Mouse (Mus musculus) kidney, postnatal 36 days (tissue): ENCODE data around the gene Bmp7.
A peak's percentile ranks its signal among the peaks of the same experiment; 100 is the strongest.

Experiments
- DNase-seq, 2 experiments: peaks; one replicate each; pipeline ENCODE4 v3.0.0; 2021 to 2022; ENCODE audit warnings: mixed read lengths in 2 of 2

Gene Bmp7

GRCm38 (mm10) chr2:172846311-172846575 is 93.9 kb downstream of the Bmp7 start:
- no peak for DNase-seq

GRCm38 (mm10) chr2:172845536-172846310 is 94.4 kb downstream of the Bmp7 start:
- DNase-seq, result peak; percentile 24 to 39

GRCm38 (mm10) chr2:172843903-172844302 is 96.2 kb downstream of the Bmp7 start:
- no peak for DNase-seq

DNA sequence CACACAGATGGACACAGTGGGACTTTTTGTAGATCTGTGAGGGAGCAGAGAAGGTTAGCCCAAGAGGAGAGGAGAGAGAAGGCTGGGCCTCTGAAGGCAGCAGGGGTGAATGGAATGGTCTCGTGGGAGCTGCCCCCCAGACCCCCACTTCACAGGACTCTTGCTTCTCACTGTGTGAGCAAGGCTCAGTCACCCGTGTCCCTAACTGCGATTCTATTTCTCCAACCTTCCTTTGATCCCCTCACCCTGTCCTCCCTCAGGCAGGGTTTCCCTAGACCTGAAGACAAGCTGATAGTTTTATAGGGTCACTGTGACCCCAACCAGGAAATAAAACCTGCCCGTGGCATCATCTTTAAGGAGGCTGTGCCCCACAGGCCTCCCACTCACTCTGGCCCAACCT is 97.8 kb downstream of the Bmp7 start:
- DNase-seq, result no peak

DNA sequence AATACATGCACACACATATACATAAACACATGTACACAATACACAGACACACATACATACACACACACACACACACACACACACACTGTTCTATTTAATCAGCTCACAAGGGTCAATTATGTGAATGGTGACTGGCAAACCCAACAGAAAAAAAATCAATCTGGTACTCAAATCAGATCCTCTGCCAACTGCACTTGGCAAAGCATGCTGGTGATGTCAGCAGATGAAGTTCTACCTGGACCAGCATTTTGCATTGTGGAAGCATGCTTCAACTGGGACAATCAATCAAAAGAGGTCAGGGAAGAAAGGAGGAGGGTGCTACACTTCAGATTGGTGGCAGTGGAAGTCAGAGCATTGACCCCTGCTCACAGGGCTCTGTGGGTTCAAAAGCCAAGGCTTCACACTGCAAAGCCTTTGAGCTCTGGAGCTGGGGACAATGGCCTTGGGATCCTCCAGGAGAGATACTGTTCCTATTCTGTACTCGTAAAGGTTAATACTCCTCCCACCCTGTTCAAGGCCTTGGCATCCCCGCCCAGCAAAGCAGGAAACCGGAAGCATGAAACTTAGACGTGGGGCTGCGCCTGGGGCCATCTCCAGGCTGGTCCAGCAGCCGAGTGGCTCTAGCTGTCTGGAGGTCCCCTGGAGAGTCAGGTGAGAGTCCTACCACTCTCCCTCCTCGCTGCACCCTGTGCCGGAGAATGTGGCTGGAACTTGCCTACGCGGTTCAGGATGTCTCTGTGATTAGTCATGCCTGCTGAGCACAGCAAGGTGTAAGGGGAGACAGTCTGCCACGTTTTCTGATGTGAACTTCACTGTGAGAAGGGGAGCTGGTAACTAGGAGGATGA is 99.0 kb downstream of the Bmp7 start:
- peak in 1 of 2 experiments; percentile 31 for DNase-seq

- peak; percentile 34 for DNase-seq
Measured at GRCm38 (mm10) chr2:172839317-172839980, 100.7 kb downstream of the Bmp7 start.

GRCm38 (mm10) chr2:172836516-172836915 is 103.6 kb downstream of the Bmp7 start:
- no peak for DNase-seq

GRCm38 (mm10) chr2:172833196-172833595 is 106.9 kb downstream of the Bmp7 start:
- DNase-seq, result peak; percentile 87 to 91

GRCm38 (mm10) chr2:172831762-172832161 is 108.4 kb downstream of the Bmp7 start:
- DNase-seq, result peak; percentile 75 to 92

DNA sequence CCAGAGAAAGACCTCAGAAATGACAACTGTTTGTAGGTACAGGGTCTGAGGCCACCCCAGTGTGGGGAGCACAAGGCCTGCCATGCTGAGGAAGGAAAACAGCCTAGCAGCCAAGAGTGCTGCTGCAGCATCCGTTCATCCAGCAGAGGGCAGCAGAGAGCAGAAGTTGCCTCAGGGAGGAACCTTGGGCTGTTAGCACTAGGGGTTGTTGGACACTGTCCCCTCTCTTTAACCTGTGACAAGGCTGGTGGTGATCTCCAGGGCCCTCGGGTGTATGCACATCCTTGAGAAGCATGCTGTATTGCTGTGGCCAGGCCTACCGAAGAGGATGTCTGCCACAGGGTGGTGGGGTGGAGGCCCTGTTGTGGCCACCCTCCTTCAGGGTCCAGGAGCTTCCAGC is 109.0 kb downstream of the Bmp7 start:
- DNase-seq, result peak; percentile 77 to 95

DNA sequence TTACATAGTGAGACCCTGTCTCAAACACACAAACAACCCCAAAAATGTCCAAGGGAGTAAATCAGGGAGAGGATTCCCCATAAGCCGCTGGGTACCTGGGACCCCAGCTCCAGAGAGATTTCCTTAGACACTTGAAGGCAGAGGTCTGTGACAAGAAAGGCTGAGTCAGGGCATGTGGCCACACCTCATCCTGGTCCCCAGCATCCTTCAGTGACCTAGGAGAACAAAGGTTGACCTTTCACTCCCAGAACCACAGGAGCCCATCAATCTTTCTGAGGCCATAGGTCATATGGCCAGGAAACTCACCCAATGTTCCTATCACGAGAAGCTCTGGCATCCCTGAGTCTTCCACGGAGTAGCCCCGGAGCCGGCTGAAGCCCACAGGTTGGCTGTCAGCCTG is 111.9 kb downstream of the Bmp7 start:
- DNase-seq, result no peak

DNA sequence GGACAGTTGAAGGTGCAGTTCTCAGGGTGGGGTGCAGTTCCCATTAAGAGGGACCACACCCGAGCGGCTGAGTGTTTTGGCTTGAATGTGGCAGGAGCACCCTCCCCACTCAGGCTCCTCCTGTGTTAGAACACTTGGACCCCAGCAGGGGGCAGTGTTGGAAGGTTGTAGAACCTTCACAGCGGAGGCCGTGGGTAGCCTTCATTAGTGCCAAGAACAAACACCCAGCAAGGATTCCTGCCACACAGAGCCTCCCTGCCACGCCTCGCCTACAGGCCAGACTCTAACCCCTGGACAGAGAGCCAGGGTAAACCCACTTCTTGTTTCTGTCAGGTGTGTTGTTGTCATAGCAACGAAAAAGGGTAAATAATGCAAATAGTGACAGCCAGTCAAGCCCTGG is 112.6 kb downstream of the Bmp7 start:
- peak; percentile 25 to 67 for DNase-seq

DNA sequence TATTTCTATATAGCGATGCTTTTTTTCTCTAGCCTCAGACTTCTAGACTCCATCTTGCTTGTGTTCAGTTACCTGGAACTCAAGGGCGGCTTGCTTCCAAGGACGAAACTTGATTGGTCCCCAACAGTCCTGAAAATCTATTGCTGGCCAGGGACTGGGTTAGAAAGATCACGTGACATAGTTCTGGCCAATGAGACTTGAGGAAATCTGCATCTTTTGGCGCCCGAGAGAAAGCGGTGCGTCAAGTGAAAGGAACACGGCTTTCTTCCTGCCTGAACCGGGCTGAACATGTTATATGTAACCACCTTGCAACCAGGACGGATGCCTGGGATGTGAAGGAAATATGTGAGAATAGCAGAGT is 114.4 kb downstream of the Bmp7 start:
- no peak for DNase-seq

DNA sequence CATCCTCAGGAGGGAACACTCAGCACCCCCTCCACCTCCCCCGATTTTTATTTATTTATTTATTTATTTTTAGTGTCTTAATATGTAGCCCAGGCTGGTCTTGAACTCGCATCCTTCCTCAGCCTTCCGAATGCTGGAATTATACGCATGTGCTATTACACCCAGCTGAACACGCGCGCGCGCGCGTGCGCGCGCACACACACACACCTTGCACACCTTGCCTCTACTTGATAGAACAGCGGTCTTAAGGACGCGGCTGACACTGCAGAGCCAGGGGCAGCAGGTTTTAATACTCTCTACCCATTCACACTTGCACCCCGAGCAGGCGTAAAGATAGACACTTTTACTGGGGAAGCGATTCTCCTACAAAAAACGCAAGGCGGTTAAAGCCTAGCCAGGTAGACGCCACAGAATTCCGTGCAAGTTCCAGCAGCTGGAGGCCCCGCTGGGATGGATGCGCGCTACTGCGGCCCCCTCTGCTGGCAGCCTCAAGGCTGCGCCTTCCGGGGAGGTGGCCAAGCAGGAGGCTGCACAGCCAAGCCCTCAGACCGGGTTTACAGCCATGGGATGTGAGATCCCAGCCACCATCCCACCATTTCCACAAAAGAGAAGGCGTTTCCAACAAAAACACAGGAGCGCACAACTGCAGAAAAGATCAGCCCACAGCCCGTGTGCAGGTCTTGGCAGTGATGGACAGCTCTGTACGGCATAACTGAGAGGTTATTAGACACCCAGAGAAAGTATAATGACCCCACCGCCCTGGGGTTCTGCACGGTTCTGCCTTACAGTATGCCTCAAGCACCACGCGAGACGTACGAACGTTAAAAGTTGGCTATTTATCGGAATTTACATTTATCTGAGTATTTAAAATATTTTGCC is 115.0 kb downstream of the Bmp7 start:
- peak; percentile 45 to 74 for DNase-seq

GRCm38 (mm10) chr2:172818631-172819230 is 121.4 kb downstream of the Bmp7 start:
- no peak for DNase-seq
